Mouse (Mus musculus) lung, postnatal 10 days (tissue): ENCODE measurements around the gene Deaf1.

Source experiments
- DNase-seq: peaks from one replicate; pipeline ENCODE4 v3.0.0; 2021

The Deaf1 gene

GRCm38 (mm10) chr7:141339215-141339920 lies 11.9 kb upstream of the Deaf1 start:
- DNase-seq, result no peak

- DNase-seq, result peak; percentile 79
These were observed 11.2 kb upstream of the Deaf1 start, which contains the start of gene Eps8l2 for GRCm38 (mm10) chr7:141338576-141339131. Eps8l2 (plus strand) TSS chr7:141338880.

- DNase-seq, result peak; percentile 44
These were observed 10.4 kb upstream of the Deaf1 start for GRCm38 (mm10) chr7:141337716-141338416.

GRCm38 (mm10) chr7:141336296-141336695 lies 8.8 kb upstream of the Deaf1 start:
- DNase-seq, result no peak

- no peak for DNase-seq
These were observed 8.2 kb upstream of the Deaf1 start for GRCm38 (mm10) chr7:141335682-141336081.

- no peak for DNase-seq
These were observed 7.6 kb upstream of the Deaf1 start for GRCm38 (mm10) chr7:141335044-141335579.

GRCm38 (mm10) chr7:141331990-141332389 lies 4.5 kb upstream of the Deaf1 start:
- no peak for DNase-seq

- DNase-seq, result no peak
These were observed 3.2 kb upstream of the Deaf1 start for GRCm38 (mm10) chr7:141330706-141331105.

GRCm38 (mm10) chr7:141328373-141328990 lies 992 bp upstream of the Deaf1 start:
- no peak for DNase-seq

- no peak for DNase-seq
These were observed 694 bp downstream of the Deaf1 start for GRCm38 (mm10) chr7:141326546-141327446.

- DNase-seq, result no peak
These were observed 2.8 kb downstream of the Deaf1 start for GRCm38 (mm10) chr7:141324686-141325085.

GRCm38 (mm10) chr7:141319446-141319845 lies 8.0 kb downstream of the Deaf1 start:
- DNase-seq, result no peak

- no peak for DNase-seq
These were observed 9.8 kb downstream of the Deaf1 start for GRCm38 (mm10) chr7:141317619-141318132.

GRCm38 (mm10) chr7:141315974-141316373 lies 11.5 kb downstream of the Deaf1 start:
- peak; percentile 60 for DNase-seq

- no peak for DNase-seq
These were observed 12.4 kb downstream of the Deaf1 start for GRCm38 (mm10) chr7:141315076-141315475.

- DNase-seq, result no peak
These were observed 13.1 kb downstream of the Deaf1 start for GRCm38 (mm10) chr7:141314416-141314815.

GRCm38 (mm10) chr7:141304537-141304936 lies 23.0 kb downstream of the Deaf1 start:
- DNase-seq, result no peak

- no peak for DNase-seq
These were observed 24.7 kb downstream of the Deaf1 start for GRCm38 (mm10) chr7:141302702-141303268.

GRCm38 (mm10) chr7:141301386-141301785 lies 26.1 kb downstream of the Deaf1 start:
- DNase-seq, result no peak

GRCm38 (mm10) chr7:141299175-141299574 lies 28.3 kb downstream of the Deaf1 start:
- DNase-seq, result no peak

- DNase-seq, result no peak
These were observed 29.4 kb downstream of the Deaf1 start for GRCm38 (mm10) chr7:141297926-141298650.
